7 mouse cellular contexts compared by ENCODE assay signal in the genomic region with DNA sequence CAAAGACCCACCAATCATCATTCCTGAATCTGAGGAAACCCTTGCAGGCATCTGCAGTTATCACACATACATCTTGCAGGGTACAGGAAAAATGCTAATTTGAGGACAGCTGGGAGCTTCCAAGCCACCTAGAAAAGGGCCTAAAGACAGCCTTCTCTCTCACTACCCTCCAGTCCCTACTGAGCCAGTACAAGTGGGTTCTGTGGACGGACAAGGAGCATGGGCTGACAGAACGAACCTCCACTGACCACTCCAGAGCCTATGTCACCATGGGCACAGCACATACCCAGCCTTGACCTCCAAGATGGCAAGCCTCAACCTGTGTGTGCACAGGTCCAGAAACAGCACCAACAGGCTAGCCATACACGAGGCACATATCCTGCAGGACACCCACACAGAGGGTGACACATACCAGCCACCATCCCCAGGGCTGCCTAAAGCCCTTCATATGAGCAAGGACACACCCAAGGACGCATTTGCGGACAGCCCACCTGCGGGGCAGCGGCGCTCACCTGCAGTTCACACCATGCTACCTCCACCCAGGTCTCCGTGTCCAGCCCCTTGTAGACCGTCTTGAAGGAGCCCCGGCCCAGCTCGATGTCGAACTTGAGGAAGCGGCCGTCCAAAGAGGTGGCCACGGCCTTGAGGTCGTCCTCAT. TPM values are rescaled to one million over a fixed set of nuclear protein-coding genes. Genes with fewer than 3 reads are reported as not detected.
DNase-seq lines count a peak whose midpoint lies in the region; ATAC-seq and TF ChIP-seq lines count a peak whose summit lies in the region.

No protein-coding gene starts in this region.

- no peaks in the 10 kb centered on the region for H3K9me3 ChIP-seq in kidney, postnatal 0 days (replicated peaks; ENCODE audit: low read length)
- H3K9me3 ChIP-seq in forebrain, embryonic 11.5 days (ENCODE audit: control insufficient read depth, low read length), result no peaks in the 10 kb centered on the region
- no peaks in the 10 kb centered on the region for H3K9me3 ChIP-seq in intestine, postnatal 0 days (ENCODE audit: control insufficient read depth)
- no peaks in the 10 kb centered on the region for H3K9me3 ChIP-seq in neural tube, embryonic 15.5 days (replicated peaks)

- 27% methylated on average over 17 of the region's 17 CpGs for WGBS in kidney, postnatal 0 days
- WGBS in forebrain, embryonic 11.5 days, result 23% methylated on average over 17 of the region's 17 CpGs
- WGBS in intestine, postnatal 0 days, result 23% methylated on average over 17 of the region's 17 CpGs
- WGBS in neural tube, embryonic 15.5 days, result 20% methylated on average over 17 of the region's 17 CpGs

- peak overlapping the region; percentile 65; the same call in 1 of the 2 replicates for H3K9ac ChIP-seq in kidney, postnatal 0 days (ENCODE audit: low read depth, low read length)
- peak overlapping the region; percentile 90 for H3K9ac ChIP-seq in forebrain, embryonic 11.5 days (ENCODE audit: low read length)
- peak overlapping the region; percentile 71; the same call in 1 of the 2 replicates for H3K9ac ChIP-seq in intestine, postnatal 0 days (ENCODE audit: low read depth, low read length)
- H3K9ac ChIP-seq in neural tube, embryonic 15.5 days (replicated peaks), result peak overlapping the region; percentile 69

- DNase-seq in kidney, postnatal 0 days (ENCODE audit: low spot score), result no peak
- no peak for DNase-seq in kidney, adult 9 months
- no peak for DNase-seq in forebrain, embryonic 11.5 days (ENCODE audit: low spot score)
- no peak for DNase-seq in layer of hippocampus, adult 9-10 months (ENCODE audit: low spot score)
- DNase-seq in layer of hippocampus, postnatal 36 days, result no peak

- H3K36me3 ChIP-seq in kidney, postnatal 0 days (ENCODE audit: insufficient read depth, low read length), result no peaks in the 10 kb centered on the region
- no peaks in the 10 kb centered on the region for H3K36me3 ChIP-seq in forebrain, embryonic 11.5 days (ENCODE audit: control insufficient read depth, insufficient read depth, low read length)
- H3K36me3 ChIP-seq in intestine, postnatal 0 days (ENCODE audit: control insufficient read depth, insufficient read depth), result no peaks in the 10 kb centered on the region
- H3K36me3 ChIP-seq in neural tube, embryonic 15.5 days, result no peaks in the 10 kb centered on the region

- no peak overlapping the region for H3K27ac ChIP-seq in kidney, postnatal 0 days
- H3K27ac ChIP-seq in forebrain, embryonic 11.5 days (ENCODE audit: low read depth, low read length), result no peak overlapping the region
- no peak overlapping the region for H3K27ac ChIP-seq in intestine, postnatal 0 days (ENCODE audit: low read depth, low read length)
- peak overlapping the region; percentile 88 for H3K27ac ChIP-seq in neural tube, embryonic 15.5 days (replicated peaks)

- no peak for TF ChIP-seq CTCF in kidney, postnatal 0 days (IDR thresholded peaks at IDR 0.05; ENCODE audit: low read depth)
- TF ChIP-seq CTCF in intestine, postnatal 0 days (IDR thresholded peaks at IDR 0.05; ENCODE audit: low read depth), result no peak

- H3K4me2 ChIP-seq in kidney, postnatal 0 days (ENCODE audit: low read length), result peak overlapping the region; percentile 100
- H3K4me2 ChIP-seq in forebrain, embryonic 11.5 days (ENCODE audit: low read depth, low read length, severe bottlenecking), result peak overlapping the region; percentile 94
- peak overlapping the region; percentile 100 for H3K4me2 ChIP-seq in intestine, postnatal 0 days (replicated peaks; ENCODE audit: low read depth)
- H3K4me2 ChIP-seq in neural tube, embryonic 15.5 days, result peak overlapping the region; percentile 94

- H3K4me3 ChIP-seq in kidney, postnatal 0 days (replicated peaks; ENCODE audit: low read depth, low read length), result peak overlapping the region; percentile 64
- H3K4me3 ChIP-seq in forebrain, embryonic 11.5 days (ENCODE audit: low read depth, low read length), result peak overlapping the region; percentile 84
- peak overlapping the region; percentile 77 for H3K4me3 ChIP-seq in intestine, postnatal 0 days (ENCODE audit: low read depth, low read length)
- peak overlapping the region; percentile 56 for H3K4me3 ChIP-seq in neural tube, embryonic 15.5 days (replicated peaks)

- peaks cover 12% of the 10 kb centered on the region; the same call in 1 of the 2 replicates for H3K4me1 ChIP-seq in kidney, postnatal 0 days (replicated peaks; ENCODE audit: insufficient read depth, low read length)
- peaks cover 23% of the 10 kb centered on the region for H3K4me1 ChIP-seq in forebrain, embryonic 11.5 days (replicated peaks; ENCODE audit: control insufficient read depth, insufficient read depth, low read length)
- H3K4me1 ChIP-seq in intestine, postnatal 0 days (replicated peaks; ENCODE audit: control insufficient read depth, insufficient read depth, low read length), result peaks cover 8% of the 10 kb centered on the region; the same call in 1 of the 2 replicates
- peaks cover 55% of the 10 kb centered on the region for H3K4me1 ChIP-seq in neural tube, embryonic 15.5 days

- ATAC-seq in kidney, postnatal 0 days (replicated peaks; ENCODE audit: low FRiP score, low read depth), result no peak
- ATAC-seq in forebrain, embryonic 11.5 days (replicated peaks; ENCODE audit: low FRiP score), result no peak
- no peak for ATAC-seq in intestine, postnatal 0 days
- ATAC-seq in neural tube, embryonic 15.5 days (ENCODE audit: low FRiP score), result no peak

- peaks cover 17% of the 10 kb centered on the region for H3K27me3 ChIP-seq in kidney, postnatal 0 days (ENCODE audit: insufficient read depth, low read length)
- peaks cover 4% of the 10 kb centered on the region; the same call in 1 of the 2 replicates for H3K27me3 ChIP-seq in forebrain, embryonic 11.5 days (ENCODE audit: control insufficient read depth, insufficient read depth, low read length)
- H3K27me3 ChIP-seq in intestine, postnatal 0 days (replicated peaks; ENCODE audit: control insufficient read depth, insufficient read depth, low read length), result no peaks in the 10 kb centered on the region
- H3K27me3 ChIP-seq in neural tube, embryonic 15.5 days (replicated peaks), result peaks cover 15% of the 10 kb centered on the region; the same call in 1 of the 2 replicates

RNA-seq across cellular contexts. Expression of a gene that starts 1.6 kb away (rescaled TPM):
- polyA plus RNA-seq in kidney, postnatal 0 days (2015; fragmentation: Nextera tagmentation; extraction: Ambion mirVana), result 0.50 and 0.60 TPM in 2 replicates
- 10.3 and 10.7 TPM in 2 replicates for polyA plus RNA-seq in forebrain, embryonic 11.5 days (2014; fragmentation: Nextera tagmentation; extraction: Ambion mirVana)
- polyA plus RNA-seq in intestine, postnatal 0 days (2015; fragmentation: Nextera tagmentation; extraction: Ambion mirVana), result 1.7 and 2.3 TPM in 2 replicates
- 16.0 and 19.0 TPM in 2 replicates for polyA plus RNA-seq in neural tube, embryonic 15.5 days (2015; fragmentation: Nextera tagmentation; extraction: Ambion mirVana)
- 10 to 100 TPM; 85.8 to 99.2 TPM for total RNA-seq in layer of hippocampus, postnatal 36 days (2021)

RNA-seq across cellular contexts. Expression of a gene that starts 41.1 kb away (rescaled TPM):
- polyA plus RNA-seq in kidney, postnatal 0 days (2015; fragmentation: Nextera tagmentation; extraction: Ambion mirVana), result 122 and 127 TPM in 2 replicates
- 19.6 and 23.8 TPM in 2 replicates for polyA plus RNA-seq in forebrain, embryonic 11.5 days (2014; fragmentation: Nextera tagmentation; extraction: Ambion mirVana)
- 108 and 111 TPM in 2 replicates for polyA plus RNA-seq in intestine, postnatal 0 days (2015; fragmentation: Nextera tagmentation; extraction: Ambion mirVana)
- 37.4 and 38.9 TPM in 2 replicates for polyA plus RNA-seq in neural tube, embryonic 15.5 days (2015; fragmentation: Nextera tagmentation; extraction: Ambion mirVana)
- total RNA-seq in layer of hippocampus, postnatal 36 days (2021), result 10 to 100 TPM; 18.7 to 19.3 TPM
